Mouse (Mus musculus): ENCODE measurements around the gene Lyl1. TPM values are rescaled to one million over a fixed set of nuclear protein-coding genes. Genes with fewer than 3 reads are reported as not detected.
A peak's percentile ranks its signal among the peaks of the same experiment; 100 is the strongest.

The Lyl1 gene
- polyA plus RNA-seq, 1 experiment from 2014 or later = 1.3 TPM

GRCm38 (mm10) chr8:84658951-84659350 is 42.3 kb upstream of the Lyl1 start:
- H3K4me2 ChIP-seq (ENCODE audit: low read depth, low read length) = no peak overlapping the region
- no peaks in the 10 kb centered on the region for H3K27me3 ChIP-seq (ENCODE audit: control insufficient read depth, insufficient read depth, low read length)
- H3K27ac ChIP-seq (ENCODE audit: low read depth, low read length) = no peak overlapping the region
- peaks cover 39% of the 10 kb centered on the region for H3K4me1 ChIP-seq (ENCODE audit: control insufficient read depth, insufficient read depth, low read length)
- H3K9ac ChIP-seq (replicated peaks; ENCODE audit: low read depth, low read length) = no peak overlapping the region
- WGBS = 75% methylated on average over 1 of the region's 1 CpGs
- no peaks in the 10 kb centered on the region for H3K36me3 ChIP-seq (ENCODE audit: control insufficient read depth, insufficient read depth, low read length)
- no peak for ATAC-seq (ENCODE audit: low read depth)
- no peak overlapping the region for H3K4me3 ChIP-seq (ENCODE audit: low read depth, low read length)
- no peaks in the 10 kb centered on the region for H3K9me3 ChIP-seq (ENCODE audit: control insufficient read depth, low read length)

- 3% methylated on average over 33 of the region's 33 CpGs for whole genome bisulfite sequencing
- H3K4me1 ChIP-seq (ENCODE audit: control insufficient read depth, insufficient read depth, low read length) = peaks cover 39% of the 10 kb centered on the region
- ATAC-seq (ENCODE audit: low read depth) = no peak
Measured at GRCm38 (mm10) chr8:84659936-84660818, 41.1 kb upstream of the Lyl1 start.

GRCm38 (mm10) chr8:84660819-84661457 is 40.3 kb upstream of the Lyl1 start:
- H3K36me3 ChIP-seq (ENCODE audit: control insufficient read depth, insufficient read depth, low read length) = no peaks in the 10 kb centered on the region
- peak overlapping the region; percentile 51 for H3K4me3 ChIP-seq (ENCODE audit: low read depth, low read length)
- peak overlapping the region; percentile 40; the same call in 1 of the 2 replicates for H3K27ac ChIP-seq (ENCODE audit: low read depth, low read length)
- H3K4me1 ChIP-seq (ENCODE audit: control insufficient read depth, insufficient read depth, low read length) = peaks cover 45% of the 10 kb centered on the region
- H3K27me3 ChIP-seq (ENCODE audit: control insufficient read depth, insufficient read depth, low read length) = no peaks in the 10 kb centered on the region
- ATAC-seq (ENCODE audit: low read depth) = no peak
- H3K9me3 ChIP-seq (ENCODE audit: control insufficient read depth, low read length) = no peaks in the 10 kb centered on the region
- H3K9ac ChIP-seq (replicated peaks; ENCODE audit: low read depth, low read length) = peak overlapping the region; percentile 76; the same call in 1 of the 2 replicates
- peak overlapping the region; percentile 88 for H3K4me2 ChIP-seq (ENCODE audit: low read depth, low read length)
- WGBS = 0% methylated on average over 20 of the region's 20 CpGs

More at GRCm38 (mm10) chr8:84659936-84660818, 41.1 kb upstream of the Lyl1 start:
- H3K36me3 ChIP-seq (ENCODE audit: control insufficient read depth, insufficient read depth, low read length) = no peaks in the 10 kb centered on the region
- peak overlapping the region; percentile 51 for H3K4me3 ChIP-seq (ENCODE audit: low read depth, low read length)
- H3K9ac ChIP-seq (replicated peaks; ENCODE audit: low read depth, low read length) = peak overlapping the region; percentile 76
- no peaks in the 10 kb centered on the region for H3K27me3 ChIP-seq (ENCODE audit: control insufficient read depth, insufficient read depth, low read length)
- H3K9me3 ChIP-seq (ENCODE audit: control insufficient read depth, low read length) = no peaks in the 10 kb centered on the region
- H3K4me2 ChIP-seq (ENCODE audit: low read depth, low read length) = peak overlapping the region; percentile 88
- peak overlapping the region; percentile 40 for H3K27ac ChIP-seq (ENCODE audit: low read depth, low read length)

GRCm38 (mm10) chr8:84661458-84661871 is 39.8 kb upstream of the Lyl1 start:
- H3K27ac ChIP-seq (ENCODE audit: low read depth, low read length) = peak overlapping the region; percentile 84
- H3K4me3 ChIP-seq (ENCODE audit: low read depth, low read length) = peak overlapping the region; percentile 51
- peaks cover 45% of the 10 kb centered on the region for H3K4me1 ChIP-seq (ENCODE audit: control insufficient read depth, insufficient read depth, low read length)
- no peaks in the 10 kb centered on the region for H3K9me3 ChIP-seq (ENCODE audit: control insufficient read depth, low read length)
- H3K36me3 ChIP-seq (ENCODE audit: control insufficient read depth, insufficient read depth, low read length) = no peaks in the 10 kb centered on the region
- ATAC-seq (ENCODE audit: low read depth) = no peak
- H3K4me2 ChIP-seq (ENCODE audit: low read depth, low read length) = peak overlapping the region; percentile 88
- H3K27me3 ChIP-seq (ENCODE audit: control insufficient read depth, insufficient read depth, low read length) = no peaks in the 10 kb centered on the region
- 1% methylated on average over 24 of the region's 24 CpGs for WGBS
- H3K9ac ChIP-seq (replicated peaks; ENCODE audit: low read depth, low read length) = peak overlapping the region; percentile 76

GRCm38 (mm10) chr8:84661961-84662571 is 39.2 kb upstream of the Lyl1 start:
- ATAC-seq (ENCODE audit: low read depth) = peak; percentile 8; the same call in 1 of the 2 replicates
- peak overlapping the region; percentile 84 for H3K27ac ChIP-seq (ENCODE audit: low read depth, low read length)
- no peaks in the 10 kb centered on the region for H3K36me3 ChIP-seq (ENCODE audit: control insufficient read depth, insufficient read depth, low read length)
- no peaks in the 10 kb centered on the region for H3K27me3 ChIP-seq (ENCODE audit: control insufficient read depth, insufficient read depth, low read length)
- peaks cover 40% of the 10 kb centered on the region for H3K4me1 ChIP-seq (ENCODE audit: control insufficient read depth, insufficient read depth, low read length)
- under 1% methylated on average over 61 of the region's 61 CpGs for WGBS
- no peaks in the 10 kb centered on the region for H3K9me3 ChIP-seq (ENCODE audit: control insufficient read depth, low read length)
- H3K4me3 ChIP-seq (ENCODE audit: low read depth, low read length) = peak overlapping the region; percentile 51
- H3K9ac ChIP-seq (replicated peaks; ENCODE audit: low read depth, low read length) = peak overlapping the region; percentile 76
- H3K4me2 ChIP-seq (ENCODE audit: low read depth, low read length) = peak overlapping the region; percentile 88

GRCm38 (mm10) chr8:84662581-84663065 is 38.6 kb upstream of the Lyl1 start, which contains the start of gene Ier2:
Gene Ier2, minus strand, starts transcription at chr8:84662852.
- Histone ChIP-seq H3K27ac (ENCODE audit: low read depth, low read length) (peak within 1 kb of the TSS; percentile 84), H3K9ac (replicated peaks; ENCODE audit: low read depth, low read length) (peak within 1 kb of the TSS; percentile 76), H3K36me3 (ENCODE audit: control insufficient read depth, insufficient read depth, low read length) (no peaks in the 10 kb centered on the region), H3K4me3 (ENCODE audit: low read depth, low read length) (peak within 1 kb of the TSS; percentile 51), H3K4me2 (ENCODE audit: low read depth, low read length) (peak within 1 kb of the TSS; percentile 88), H3K4me1 (ENCODE audit: control insufficient read depth, insufficient read depth, low read length) (peaks cover 40% of the 10 kb centered on the region), H3K9me3 (ENCODE audit: control insufficient read depth, low read length) (no peaks in the 10 kb centered on the region), H3K27me3 (ENCODE audit: control insufficient read depth, insufficient read depth, low read length) (no peaks in the 10 kb centered on the region)
- under 1% methylated on average over 27 of the region's 27 CpGs for WGBS
- ATAC-seq (ENCODE audit: low read depth) = peak; percentile 68

- 3% methylated on average over 43 of the region's 43 CpGs for WGBS
- Histone ChIP-seq H3K27me3 (ENCODE audit: control insufficient read depth, insufficient read depth, low read length) (no peaks in the 10 kb centered on the region), H3K27ac (ENCODE audit: low read depth, low read length) (peak overlapping the region; percentile 84), H3K4me3 (ENCODE audit: low read depth, low read length) (peak overlapping the region; percentile 51), H3K4me1 (ENCODE audit: control insufficient read depth, insufficient read depth, low read length) (peaks cover 40% of the 10 kb centered on the region), H3K4me2 (ENCODE audit: low read depth, low read length) (peak overlapping the region; percentile 88), H3K9me3 (ENCODE audit: control insufficient read depth, low read length) (no peaks in the 10 kb centered on the region), H3K9ac (replicated peaks; ENCODE audit: low read depth, low read length) (peak overlapping the region; percentile 65), H3K36me3 (ENCODE audit: control insufficient read depth, insufficient read depth, low read length) (no peaks in the 10 kb centered on the region)
- peak; percentile 83 for ATAC-seq (ENCODE audit: low read depth)
Measured at GRCm38 (mm10) chr8:84663483-84664327, 37.6 kb upstream of the Lyl1 start.

Measured in neural tube, embryonic 14.5 days (tissue).